Mouse (Mus musculus) hindbrain, embryonic 16.5 days (tissue): ENCODE measurements around the gene Bean1. TPM values are rescaled to one million over a fixed set of nuclear protein-coding genes. Genes with fewer than 3 reads are reported as not detected.

Experiments used
- ATAC-seq: fragments of 200-750 bp; cut with Nextera tagmentation; 2 replicates; pipeline ENCODE4 v1.8.0; 2017; ENCODE audit warnings: moderate TSS enrichment, moderate library complexity
- H3K27ac ChIP-seq: fragments of 300-500 bp; sonication (generic); 2 replicates; pipeline ENCODE4 v1.5.1; 2014; ENCODE audit warnings: low read depth, mild to moderate bottlenecking, control low read depth, low read length, moderate library complexity
- H3K27me3 ChIP-seq: fragments of 300-500 bp; sonication (generic); replicated peaks from 2 replicates; pipeline ENCODE4 v1.6.1; 2014; ENCODE audit warnings: low read length; ENCODE audit not compliant: control insufficient read depth, insufficient read depth
- H3K36me3 ChIP-seq: fragments of 300-500 bp; sonication (generic); 2 replicates; pipeline ENCODE4 v1.6.1; 2014; ENCODE audit warnings: mild to moderate bottlenecking, low read length, moderate library complexity, mixed read lengths; ENCODE audit not compliant: control insufficient read depth, insufficient read depth
- H3K4me1 ChIP-seq: fragments of 300-500 bp; sonication (generic); 2 replicates; pipeline ENCODE4 v1.6.1; 2014; ENCODE audit warnings: low read depth, low read length; ENCODE audit not compliant: control insufficient read depth, insufficient read depth
- H3K4me2 ChIP-seq: fragments of 300-500 bp; sonication (generic); 2 replicates; pipeline ENCODE4 v1.6.1; 2014; ENCODE audit warnings: mild to moderate bottlenecking, low read length, control low read depth, moderate library complexity
- H3K4me3 ChIP-seq: fragments of 300-500 bp; sonication (generic); 2 replicates; pipeline ENCODE4 v1.5.1; 2014; ENCODE audit warnings: mild to moderate bottlenecking, low read length, control low read depth, moderate library complexity
- H3K9ac ChIP-seq: fragments of 300-500 bp; sonication (generic); 2 replicates; pipeline ENCODE4 v1.6.1; 2014; ENCODE audit warnings: low read depth, mild to moderate bottlenecking, control low read depth, low read length, moderate library complexity
- H3K9me3 ChIP-seq: fragments of 300-500 bp; sonication (generic); 2 replicates; pipeline ENCODE4 v1.6.1; 2014; ENCODE audit warnings: mild to moderate bottlenecking, low read length, moderate library complexity; ENCODE audit not compliant: control insufficient read depth
- WGBS: fragments of 180-500 bp; shearing (Covaris S2); extraction: QIAGEN DNeasy Blood & Tissue Kit; methylation state at CpG from one replicate; pipeline ENCODE4 v1.1.7; 2014; 5-methylcytosine and 5-hydroxymethylcytosine counted together
- polyA plus RNA-seq: library from polyadenylated mRNA; unstranded; fragments of >200 nt; fragmentation: Nextera tagmentation; extraction: Ambion mirVana; gene quantifications from 2 replicates; pipeline ENCODE4 v1.2.1, GENCODE M21; 2015

Gene Bean1
- polyA plus RNA-seq, 1 experiment from 2014 or later: 8.8 TPM

- Histone ChIP-seq H3K36me3 (no peaks in the 10 kb centered on the region), H3K4me2 (no peak overlapping the region), H3K9me3 (no peaks in the 10 kb centered on the region), H3K27ac (no peak overlapping the region), H3K4me1 (no peaks in the 10 kb centered on the region), H3K9ac (no peak overlapping the region), H3K27me3 (no peaks in the 10 kb centered on the region), H3K4me3 (no peak overlapping the region)
- 75% methylated on average over 5 of the region's 5 CpGs for WGBS
- no peak for ATAC-seq
Measured at GRCm38 (mm10) chr8:104160731-104161130, 9.5 kb upstream of the Bean1 start.

GRCm38 (mm10) chr8:104169461-104169860 lies 781 bp upstream of the Bean1 start:
- no peak overlapping the region for H3K4me3 ChIP-seq
- H3K27ac ChIP-seq: no peak overlapping the region; the same call in 1 of the 2 replicates
- no peak overlapping the region for H3K4me2 ChIP-seq
- peaks cover 3% of the 10 kb centered on the region; the same call in 1 of the 2 replicates for H3K27me3 ChIP-seq
- no peak for ATAC-seq
- 78% methylated on average over 3 of the region's 3 CpGs for WGBS
- no peak overlapping the region for H3K9ac ChIP-seq
- no peaks in the 10 kb centered on the region for H3K9me3 ChIP-seq
- peaks cover 5% of the 10 kb centered on the region; the same call in 1 of the 2 replicates for H3K4me1 ChIP-seq
- no peaks in the 10 kb centered on the region for H3K36me3 ChIP-seq

GRCm38 (mm10) chr8:104171050-104171620 lies 893 bp downstream of the Bean1 start:
- Histone ChIP-seq H3K9me3 (no peaks in the 10 kb centered on the region), H3K9ac (peak overlapping the region; percentile 89), H3K4me3 (peak overlapping the region; percentile 75), H3K36me3 (no peaks in the 10 kb centered on the region), H3K27ac (peak overlapping the region; percentile 68; the same call in 1 of the 2 replicates), H3K27me3 (peaks cover 3% of the 10 kb centered on the region; the same call in 1 of the 2 replicates), H3K4me1 (peaks cover 5% of the 10 kb centered on the region; the same call in 1 of the 2 replicates), H3K4me2 (peak overlapping the region; percentile 86)
- 2% methylated on average over 30 of the region's 32 CpGs for WGBS
- ATAC-seq: peak; percentile 24

- ATAC-seq: no peak
- Histone ChIP-seq H3K4me3 (no peak overlapping the region), H3K4me2 (no peak overlapping the region), H3K4me1 (peaks cover 5% of the 10 kb centered on the region; the same call in 1 of the 2 replicates), H3K9me3 (no peaks in the 10 kb centered on the region), H3K27ac (no peak overlapping the region), H3K36me3 (no peaks in the 10 kb centered on the region), H3K9ac (no peak overlapping the region), H3K27me3 (peaks cover 3% of the 10 kb centered on the region; the same call in 1 of the 2 replicates)
- WGBS: 91% methylated on average over 6 of the region's 6 CpGs
Measured at GRCm38 (mm10) chr8:104172420-104172819, 2.2 kb downstream of the Bean1 start.

- no peak overlapping the region for H3K4me2 ChIP-seq
- H3K27me3 ChIP-seq: peaks cover 3% of the 10 kb centered on the region; the same call in 1 of the 2 replicates
- no peaks in the 10 kb centered on the region for H3K36me3 ChIP-seq
- 86% methylated on average over 8 of the region's 8 CpGs for WGBS
- no peaks in the 10 kb centered on the region; the same call in 1 of the 2 replicates for H3K4me1 ChIP-seq
- H3K9ac ChIP-seq: no peak overlapping the region
- no peak overlapping the region for H3K27ac ChIP-seq
- ATAC-seq: no peak
- no peak overlapping the region for H3K4me3 ChIP-seq
- H3K9me3 ChIP-seq: no peaks in the 10 kb centered on the region
Measured at GRCm38 (mm10) chr8:104175848-104176527, 5.7 kb downstream of the Bean1 start.

GRCm38 (mm10) chr8:104177054-104177453 lies 6.8 kb downstream of the Bean1 start:
- Histone ChIP-seq H3K27me3 (peaks cover under 1% of the 10 kb centered on the region; the same call in 1 of the 2 replicates), H3K4me2 (no peak overlapping the region), H3K9ac (no peak overlapping the region), H3K27ac (no peak overlapping the region), H3K4me3 (no peak overlapping the region), H3K9me3 (no peaks in the 10 kb centered on the region), H3K4me1 (no peaks in the 10 kb centered on the region), H3K36me3 (no peaks in the 10 kb centered on the region)
- WGBS: 72% methylated on average over 4 of the region's 4 CpGs
- ATAC-seq: no peak

- peak; percentile 21 for ATAC-seq
- Histone ChIP-seq H3K9me3 (no peaks in the 10 kb centered on the region), H3K9ac (no peak overlapping the region), H3K4me3 (no peak overlapping the region), H3K4me1 (no peaks in the 10 kb centered on the region), H3K27me3 (no peaks in the 10 kb centered on the region), H3K4me2 (no peak overlapping the region), H3K27ac (no peak overlapping the region), H3K36me3 (no peaks in the 10 kb centered on the region)
- 20% methylated on average over 6 of the region's 6 CpGs for WGBS
Measured at GRCm38 (mm10) chr8:104184905-104185304, 14.7 kb downstream of the Bean1 start.

GRCm38 (mm10) chr8:104186827-104187226 lies 16.6 kb downstream of the Bean1 start:
- Histone ChIP-seq H3K36me3 (no peaks in the 10 kb centered on the region), H3K4me3 (no peak overlapping the region), H3K9ac (no peak overlapping the region), H3K9me3 (no peaks in the 10 kb centered on the region), H3K27me3 (no peaks in the 10 kb centered on the region), H3K4me2 (no peak overlapping the region), H3K4me1 (peaks cover 5% of the 10 kb centered on the region; the same call in 1 of the 2 replicates), H3K27ac (no peak overlapping the region)
- 92% methylated on average over 4 of the region's 4 CpGs for WGBS
- ATAC-seq: no peak

- Histone ChIP-seq H3K4me3 (no peak overlapping the region), H3K36me3 (no peaks in the 10 kb centered on the region), H3K27ac (no peak overlapping the region)
Measured at GRCm38 (mm10) chr8:104187622-104188021, 17.4 kb downstream of the Bean1 start.

More at GRCm38 (mm10) chr8:104187622-104188021, 17.4 kb downstream of the Bean1 start:
- Histone ChIP-seq H3K9me3 (no peaks in the 10 kb centered on the region), H3K4me1 (peaks cover 5% of the 10 kb centered on the region; the same call in 1 of the 2 replicates), H3K9ac (no peak overlapping the region), H3K27me3 (no peaks in the 10 kb centered on the region), H3K4me2 (no peak overlapping the region)
- ATAC-seq: no peak
- WGBS: 95% methylated on average over 6 of the region's 6 CpGs
